Mouse (Mus musculus) thymus, postnatal 10 days (tissue): ENCODE results near the gene Dpy19l3.

ENCODE experiments used
- DNase-seq, 2 experiments: peaks; one replicate each; pipeline ENCODE4 v3.0.0; 2021; ENCODE audit warnings: low spot score in 2 of 2

The Dpy19l3 gene

DNA sequence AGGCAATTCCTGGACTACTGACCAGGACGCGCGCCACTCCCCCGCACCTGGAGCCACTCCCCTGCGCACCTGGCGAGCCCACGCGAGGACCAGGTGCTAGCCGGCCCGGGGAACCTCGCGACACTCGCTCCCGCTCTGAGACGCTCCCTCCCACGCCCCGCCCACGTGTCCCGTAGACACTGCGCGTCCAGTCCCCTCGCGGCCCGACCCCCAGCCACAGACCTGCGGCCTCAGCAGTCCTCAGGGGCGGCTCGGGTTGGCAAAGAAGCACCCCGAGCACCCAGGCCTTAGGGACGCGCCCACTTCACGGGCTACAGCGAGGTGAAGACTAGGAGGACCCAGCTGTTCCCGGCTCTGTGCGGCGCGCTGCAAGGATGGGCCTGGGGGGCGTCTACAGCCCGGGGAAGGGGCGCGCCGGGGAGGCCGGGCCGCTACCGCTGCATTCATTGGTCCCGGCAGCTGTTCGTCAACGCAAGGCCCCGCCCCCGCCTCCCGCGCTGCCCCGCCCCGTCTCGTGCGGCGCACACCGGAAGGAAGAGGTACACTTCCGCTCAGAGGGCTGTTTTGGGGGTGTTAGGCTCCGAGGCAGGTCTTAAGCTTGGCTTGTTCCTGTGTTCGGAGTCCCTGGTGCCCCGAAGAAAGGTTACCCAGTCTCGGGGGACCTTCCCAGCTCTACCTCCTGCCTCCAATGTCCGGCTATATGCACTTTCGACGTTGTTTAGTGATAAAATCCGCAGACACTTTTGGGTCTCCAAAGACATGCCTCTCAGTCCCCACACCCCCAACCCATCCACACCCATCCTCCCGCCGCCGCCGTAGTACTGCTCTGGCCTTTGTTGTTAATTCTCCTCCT, at the start of gene Dpy19l3:
Gene Dpy19l3, minus strand, starts transcription at position 422 of the 853 bp plus-strand sequence.
- peak; percentile 94 to 96 for DNase-seq

DNA sequence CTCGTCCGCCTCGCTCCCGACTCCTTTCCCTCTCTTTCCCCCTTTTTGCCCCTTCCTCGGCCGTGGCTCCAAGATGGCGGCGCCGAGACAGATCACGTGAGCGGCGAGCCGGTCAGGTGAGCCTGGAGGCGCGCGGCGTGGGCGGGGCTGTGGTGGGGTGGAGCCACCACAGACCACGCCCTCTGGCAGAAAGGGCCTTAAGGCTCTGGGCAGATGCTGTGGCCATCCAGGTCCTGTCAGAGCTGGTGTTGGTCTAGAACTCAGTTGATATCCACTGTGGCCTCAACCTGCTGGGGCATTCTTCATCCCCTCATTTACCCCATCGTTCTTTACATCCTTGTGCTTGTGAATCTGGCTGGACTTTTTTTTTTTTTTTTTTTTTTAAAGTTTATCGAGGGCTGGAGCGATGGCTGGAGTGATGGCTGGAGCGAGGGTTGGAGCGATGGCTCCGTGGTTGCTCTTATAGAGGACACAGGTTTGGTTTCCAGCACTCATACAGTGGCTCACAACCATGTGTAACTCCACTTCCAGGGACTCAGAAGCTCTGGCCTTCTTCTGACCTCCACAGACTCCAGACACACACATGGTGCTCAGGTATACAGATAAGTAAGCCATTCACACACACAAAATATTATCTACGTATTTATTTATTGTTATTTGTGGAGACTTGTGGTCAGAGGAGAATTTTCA, 48.8 kb upstream of the Dpy19l3 start, which contains the start of gene Zfp507:
Gene Zfp507, minus strand, starts transcription at position 98 of the 690 bp plus-strand sequence.
- peak; percentile 77 to 84 for DNase-seq

DNA sequence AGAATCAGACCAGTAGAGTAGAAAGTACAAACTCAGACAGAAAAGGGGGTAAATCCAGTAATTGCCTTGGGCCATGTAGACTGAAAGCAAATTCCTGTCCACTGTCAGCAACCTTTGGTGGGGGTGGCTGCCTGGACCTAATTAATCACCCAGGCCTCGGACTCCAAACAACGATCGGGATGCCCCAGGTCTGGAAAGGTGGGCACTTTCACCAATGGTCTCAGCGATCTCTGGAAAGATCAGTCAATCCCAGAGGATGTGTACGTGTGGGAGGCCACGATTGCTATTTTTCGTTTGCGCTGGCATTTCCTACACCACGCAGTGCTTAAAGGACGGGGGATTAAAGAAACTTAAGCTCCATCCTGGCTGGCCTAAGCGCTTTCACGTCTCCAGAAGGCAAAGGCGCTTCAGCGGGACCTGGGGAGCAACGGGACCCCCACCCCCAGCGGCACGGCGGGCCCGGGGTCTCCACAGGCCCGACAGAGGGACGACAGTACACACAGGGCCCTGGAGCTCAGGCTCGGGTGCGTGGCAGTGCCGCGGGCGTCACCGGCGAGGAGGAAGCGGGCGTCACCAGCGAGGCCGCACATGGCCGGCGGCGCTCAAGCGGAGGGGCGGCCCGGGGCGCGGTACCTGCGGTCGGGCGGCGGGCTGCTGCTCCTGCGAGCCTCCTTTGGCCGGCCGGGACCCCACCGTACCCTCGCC, 48.1 kb upstream of the Dpy19l3 start:
- no peak for DNase-seq

DNA sequence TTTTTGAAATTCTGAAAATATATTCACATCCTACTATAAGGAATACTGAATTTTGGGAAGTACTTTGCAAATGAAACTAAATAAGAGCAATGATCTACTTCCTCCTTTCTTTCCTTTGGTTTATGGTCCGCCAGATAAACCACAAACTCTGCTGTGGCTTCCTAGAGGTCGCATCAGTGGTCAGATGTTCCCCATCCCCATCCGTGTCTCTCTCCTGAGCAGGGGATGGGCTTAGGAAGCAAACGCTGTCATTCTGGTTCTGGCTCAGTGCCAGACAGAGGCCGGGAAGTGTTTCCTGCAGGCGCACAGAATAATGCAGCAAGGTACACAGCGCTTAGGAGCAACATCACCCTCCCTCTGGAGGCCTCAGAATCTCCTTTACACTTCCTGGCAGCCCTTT, 41.9 kb upstream of the Dpy19l3 start:
- DNase-seq, result no peak

DNA sequence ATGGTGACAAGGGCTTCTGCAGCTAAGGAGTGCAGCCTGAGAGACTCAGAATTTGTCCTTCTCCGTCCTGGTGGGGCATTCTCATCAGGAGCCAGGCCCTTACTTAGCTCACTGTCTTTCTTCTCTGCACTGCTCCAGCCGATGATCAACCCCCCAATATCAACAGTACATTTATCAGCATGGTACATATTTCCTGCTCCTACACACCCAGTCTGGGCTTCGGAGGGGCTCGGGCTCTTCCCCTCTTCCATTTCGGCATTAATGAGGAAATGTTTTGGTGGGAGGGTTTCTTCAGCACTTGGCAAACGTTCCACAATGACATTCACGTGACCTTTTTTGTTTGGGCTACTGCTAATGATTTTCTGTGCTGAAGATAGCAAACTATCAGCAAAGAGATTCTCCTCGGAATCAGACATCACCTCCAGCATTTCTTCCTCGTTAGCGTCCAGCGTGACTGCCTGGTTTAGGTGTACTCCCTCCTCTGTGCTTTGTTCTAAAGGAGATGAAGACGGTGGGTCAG, 40.0 kb upstream of the Dpy19l3 start:
- DNase-seq, result no peak

DNA sequence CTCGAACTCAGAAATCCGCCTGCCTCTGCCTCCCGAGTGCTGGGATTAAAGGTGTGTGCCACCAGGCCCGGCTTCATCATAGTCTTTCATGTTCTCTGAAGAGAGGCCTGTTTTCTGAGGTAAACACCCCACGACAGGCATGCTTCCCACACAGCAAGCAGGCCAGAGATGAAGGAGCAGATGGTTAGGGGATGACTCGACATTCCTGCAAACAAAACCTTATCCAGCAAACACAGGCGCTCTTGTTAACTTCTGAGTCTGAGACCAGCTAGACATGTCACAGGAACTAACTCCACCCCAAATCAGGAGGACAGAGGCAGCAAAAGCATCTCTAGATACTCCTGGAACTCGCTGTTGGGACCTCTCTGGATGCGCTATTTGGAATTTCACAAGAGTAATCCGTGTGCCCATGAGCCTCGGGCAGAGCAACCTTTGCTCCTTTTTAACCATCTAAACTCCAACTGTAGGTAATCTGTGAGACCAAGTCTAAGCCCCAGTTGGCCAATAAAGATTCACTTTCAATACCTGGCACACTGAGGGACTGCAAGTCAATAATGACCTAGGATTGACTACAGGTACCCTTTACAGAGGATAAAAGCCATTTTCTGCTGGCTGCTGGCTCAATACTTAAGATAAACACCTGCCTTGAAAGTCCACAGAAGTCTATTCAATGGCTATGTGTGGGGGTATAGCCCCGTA, 38.0 kb upstream of the Dpy19l3 start:
- no peak for DNase-seq

DNA sequence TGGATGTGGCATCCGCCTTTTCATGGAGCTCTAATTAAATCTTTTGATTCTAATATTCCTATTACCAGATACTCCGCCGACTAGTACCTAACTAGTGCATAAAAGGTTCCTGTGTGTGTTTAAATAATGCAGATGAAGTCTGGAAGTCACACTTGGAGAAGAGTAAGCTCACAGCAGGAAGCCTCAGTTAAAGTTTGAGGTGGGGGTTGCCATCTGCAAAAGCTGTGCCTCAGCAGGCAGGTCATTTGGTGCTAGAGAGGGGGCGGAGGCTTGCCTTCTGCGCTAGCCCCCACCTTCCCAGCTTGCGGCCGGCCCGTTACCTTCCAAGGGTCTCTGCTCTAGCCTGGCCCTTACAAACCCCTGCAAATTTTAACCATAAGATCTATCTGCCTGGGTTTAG, 36.7 kb upstream of the Dpy19l3 start:
- no peak for DNase-seq

DNA sequence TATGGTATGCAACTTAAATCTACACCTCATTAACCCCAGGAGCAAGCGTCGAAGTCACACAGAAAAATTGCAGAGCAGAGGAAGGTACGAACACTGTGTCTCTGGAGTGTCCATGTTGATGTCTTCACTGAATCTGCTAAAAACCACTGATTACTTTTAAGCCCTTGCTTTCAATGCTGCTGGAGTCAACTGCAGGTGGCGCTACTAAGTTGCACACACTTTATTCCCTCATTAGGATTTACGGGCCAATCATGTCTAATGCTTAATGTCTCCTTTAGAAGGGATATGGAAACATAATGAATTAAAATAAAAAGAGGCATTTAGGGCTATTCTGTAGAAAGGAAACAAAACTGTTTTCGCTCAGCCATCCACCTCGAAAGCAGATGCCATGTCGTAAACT, 35.9 kb upstream of the Dpy19l3 start:
- no peak for DNase-seq

DNA sequence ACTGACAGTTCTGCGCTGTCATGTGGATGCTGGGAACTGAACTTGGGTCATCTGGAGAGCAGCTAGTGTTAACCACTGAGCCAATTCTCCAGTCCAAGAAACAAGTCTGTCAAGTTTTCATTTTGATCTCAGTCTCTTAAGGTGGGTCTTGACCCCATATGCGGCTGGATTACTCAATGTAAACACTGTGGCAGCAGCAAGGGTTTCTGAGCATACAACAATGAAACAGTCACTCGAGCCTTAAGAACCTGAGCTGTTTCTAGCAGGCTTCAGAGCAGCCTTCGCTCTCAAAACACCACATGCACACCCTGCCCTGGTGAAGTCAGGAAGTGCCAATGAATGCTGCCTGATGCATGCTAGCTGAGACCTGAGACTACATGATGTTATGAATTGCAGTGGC, 31.3 kb upstream of the Dpy19l3 start:
- no peak for DNase-seq

DNA sequence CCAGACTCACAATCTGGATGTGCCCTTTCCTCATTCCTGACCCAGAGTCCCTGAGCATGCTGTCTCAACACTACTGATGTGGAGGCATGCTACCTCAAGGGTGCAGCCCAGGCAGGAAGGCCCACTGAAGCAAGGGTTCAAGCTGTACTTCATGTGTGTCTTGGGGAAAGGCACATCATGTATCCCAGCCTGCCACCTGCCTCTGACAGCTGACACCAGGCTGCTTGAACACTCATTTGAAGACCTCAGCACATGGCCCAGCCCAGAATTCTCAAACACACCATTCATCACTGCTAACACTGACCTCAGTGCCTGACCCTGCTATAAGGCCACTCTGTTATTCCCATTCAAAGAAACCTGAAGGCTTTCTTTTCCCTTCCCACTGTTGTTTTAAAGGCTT, 28.0 kb upstream of the Dpy19l3 start:
- no peak for DNase-seq

DNA sequence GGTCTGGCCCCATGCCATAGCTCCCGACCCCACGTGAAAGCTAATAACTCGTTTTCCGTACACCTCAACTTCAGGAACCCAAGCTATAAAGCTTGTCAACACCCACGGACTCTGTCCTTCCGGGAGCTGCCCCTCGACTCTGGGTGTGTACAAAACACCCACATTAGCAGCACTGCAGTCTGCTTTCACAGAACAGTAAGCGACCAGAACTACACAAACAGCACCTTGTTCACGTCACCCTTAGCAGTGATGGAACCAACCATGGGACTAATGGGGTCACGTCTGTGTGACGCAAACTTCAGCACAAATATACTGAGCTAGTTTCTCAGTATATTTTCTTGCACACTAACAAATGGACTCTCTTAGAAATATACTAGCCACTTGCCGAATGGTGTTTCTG, 19.9 kb upstream of the Dpy19l3 start:
- DNase-seq, result no peak

DNA sequence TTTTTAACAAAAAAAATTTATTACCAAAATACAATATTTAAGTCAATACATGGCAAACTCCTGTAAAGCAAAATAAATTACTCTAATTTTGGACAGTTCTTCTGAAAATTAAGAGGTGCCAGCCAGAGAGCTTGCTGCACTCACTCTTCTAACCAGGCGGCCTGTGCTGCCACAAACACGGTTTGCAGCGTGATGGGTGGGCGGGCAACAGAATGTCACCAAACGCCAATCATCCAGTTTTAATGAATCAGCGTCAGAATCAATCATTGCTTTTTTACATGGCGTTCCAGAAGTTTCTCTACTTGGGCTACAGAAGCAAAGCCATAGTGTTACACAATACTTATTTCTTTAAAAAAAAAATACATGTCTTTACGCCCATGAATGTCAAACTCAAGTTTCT, 18.1 kb upstream of the Dpy19l3 start:
- no peak for DNase-seq

DNA sequence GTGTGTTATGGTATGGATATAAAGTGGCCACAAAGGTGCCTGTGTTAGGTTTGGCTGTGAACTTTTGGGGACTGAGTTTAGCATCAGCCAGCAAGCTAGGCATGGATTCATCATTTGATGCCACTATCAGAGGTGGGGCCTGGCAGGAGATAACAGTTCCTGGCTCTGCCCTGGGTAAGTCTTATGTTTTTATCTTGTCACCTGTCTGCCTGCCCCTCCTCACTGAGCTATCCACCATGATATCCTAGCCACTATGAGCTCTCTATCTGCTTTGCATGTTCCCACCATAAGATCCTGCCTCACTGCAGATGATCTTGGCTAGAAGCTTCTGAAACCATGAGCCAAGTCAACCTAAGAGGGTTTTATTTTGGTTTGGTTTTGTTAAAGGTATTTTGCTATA, 16.9 kb upstream of the Dpy19l3 start:
- DNase-seq, result no peak

DNA sequence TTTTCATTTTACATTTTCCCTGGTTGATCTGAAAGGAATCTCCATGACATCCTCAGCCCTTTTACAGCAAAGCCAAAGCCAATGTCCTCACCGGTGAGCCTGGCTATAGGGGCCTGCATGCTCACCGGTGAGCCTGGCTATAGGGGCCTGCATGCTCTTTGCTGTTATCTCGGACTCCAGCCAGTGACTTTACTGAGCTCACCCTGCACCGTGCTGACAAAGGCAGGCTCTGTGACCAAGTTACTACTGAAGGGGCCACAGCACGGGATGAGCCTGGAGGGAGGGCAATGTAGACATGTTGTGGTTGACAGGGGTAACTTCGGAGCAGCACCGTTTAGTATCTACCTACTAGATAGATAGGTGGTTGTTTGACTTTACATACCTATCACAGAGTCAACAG, 15.9 kb upstream of the Dpy19l3 start:
- no peak for DNase-seq

DNA sequence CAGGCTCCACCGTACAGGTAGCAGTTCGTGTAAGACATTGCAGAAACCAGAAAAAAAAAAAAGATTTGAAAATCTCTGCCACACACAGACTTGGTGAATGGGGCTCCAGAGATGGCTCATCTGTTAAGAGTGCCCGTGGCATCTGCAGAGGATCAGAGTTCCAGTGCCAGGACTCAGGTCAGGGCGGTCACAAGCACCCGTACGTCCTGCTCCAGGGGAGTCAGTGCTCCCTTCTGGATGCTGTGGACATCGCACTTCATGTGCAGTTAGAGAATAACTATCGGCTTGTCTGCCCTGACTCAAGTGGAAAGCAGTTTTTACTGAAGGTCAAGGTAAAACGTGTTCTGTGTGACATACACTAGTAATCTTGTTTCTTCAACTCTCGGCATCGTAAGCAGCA, 10.2 kb upstream of the Dpy19l3 start:
- no peak for DNase-seq

DNA sequence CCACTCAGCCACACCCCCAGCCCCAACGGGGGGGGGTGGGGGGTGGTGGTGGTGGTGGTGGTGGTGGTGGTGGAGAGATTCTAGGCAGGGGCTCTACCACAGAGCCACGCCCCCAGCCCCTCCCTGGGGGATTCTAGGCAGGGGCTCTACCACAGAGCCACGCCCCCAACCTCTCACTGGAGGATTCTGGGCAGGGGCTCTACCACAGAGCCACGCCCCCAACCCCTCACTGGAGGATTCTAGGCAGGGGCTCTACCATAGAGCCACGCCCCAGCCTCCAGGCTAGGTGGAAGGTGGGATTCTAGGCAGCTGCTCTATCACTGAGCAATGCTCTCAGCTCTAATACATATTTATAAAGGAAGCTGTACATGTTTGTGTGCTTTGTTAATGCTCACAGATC, 7.5 kb upstream of the Dpy19l3 start:
- no peak for DNase-seq

DNA sequence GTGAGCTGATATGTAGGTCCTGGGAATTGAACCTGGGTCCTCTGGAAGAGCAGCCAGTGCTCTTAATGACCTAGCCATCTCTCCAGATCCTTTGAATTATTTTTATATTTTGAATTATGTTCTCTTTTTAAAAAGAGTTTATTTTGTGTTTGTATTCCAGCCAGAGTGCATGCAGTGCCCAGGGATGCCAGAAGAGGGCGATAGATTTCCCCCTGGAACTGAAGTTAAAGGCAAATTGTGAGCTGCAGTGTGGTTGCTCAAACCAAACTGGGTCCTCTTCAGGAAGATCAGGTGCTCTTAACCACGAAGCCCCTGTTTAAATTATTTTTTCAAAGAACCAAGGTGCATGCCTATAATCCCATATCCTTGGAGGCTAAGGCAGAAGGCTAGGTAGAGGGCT, 5.3 kb upstream of the Dpy19l3 start:
- peak in 1 of 2 experiments; percentile 52 for DNase-seq

DNA sequence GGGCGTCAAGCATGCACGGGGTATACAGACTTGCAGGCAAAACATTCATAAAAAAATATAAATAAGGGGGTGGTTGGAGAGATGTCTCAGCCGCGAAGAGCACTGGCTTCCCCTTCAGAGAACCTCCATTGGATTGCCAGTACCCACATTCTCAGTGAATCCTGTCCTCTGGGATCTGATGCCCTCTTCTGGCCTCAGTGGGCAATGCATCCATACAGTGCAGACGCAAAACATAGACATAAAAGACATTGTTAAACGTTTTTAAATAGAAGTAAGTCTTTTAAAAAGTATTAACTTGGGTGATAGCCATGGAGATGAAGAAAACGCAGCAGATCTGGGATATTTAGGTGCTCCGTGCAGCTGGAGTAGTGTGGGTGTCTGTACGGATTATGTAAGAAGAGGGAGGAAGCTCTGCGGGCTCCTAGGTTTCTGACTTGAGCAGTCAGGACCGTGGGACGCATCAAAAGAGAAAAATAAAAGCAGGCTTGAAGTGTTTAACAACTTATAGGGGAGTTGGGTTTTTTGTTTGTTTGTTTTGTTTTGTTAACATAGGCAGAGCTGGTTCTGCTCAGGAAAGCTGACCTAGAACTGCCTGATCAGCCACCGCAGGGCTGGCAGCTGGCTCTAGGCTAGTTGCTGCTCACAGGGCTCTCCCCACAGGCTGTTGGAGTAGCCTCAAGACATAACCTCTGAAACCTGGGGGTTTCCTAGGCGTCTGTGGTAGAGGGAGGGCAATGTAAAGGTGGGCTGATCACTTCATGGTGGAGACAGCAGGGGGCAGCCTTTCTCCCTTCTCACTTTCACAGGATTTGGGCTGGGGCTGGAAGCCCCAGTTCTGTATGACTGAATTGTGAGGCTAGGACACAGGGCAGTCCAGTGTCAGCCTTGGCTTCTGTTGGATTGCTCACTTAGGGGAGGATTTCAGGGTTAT, 2.5 kb upstream of the Dpy19l3 start:
- peak; percentile 12 to 31 for DNase-seq

DNA sequence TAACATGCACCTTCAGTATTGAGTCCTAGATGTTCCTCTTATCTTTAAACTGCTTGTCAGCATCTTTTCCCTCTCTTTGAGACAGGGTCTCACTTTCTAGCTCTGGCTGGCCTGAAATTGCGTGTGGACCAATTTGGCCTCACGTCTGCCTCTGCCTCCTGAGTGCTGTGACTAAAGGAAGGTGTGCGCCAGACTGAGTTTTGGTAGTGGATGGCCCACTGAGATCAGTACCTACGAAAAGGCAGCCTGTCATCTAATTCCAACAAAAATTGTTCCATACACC, 573 bp upstream of the Dpy19l3 start:
- no peak for DNase-seq

DNA sequence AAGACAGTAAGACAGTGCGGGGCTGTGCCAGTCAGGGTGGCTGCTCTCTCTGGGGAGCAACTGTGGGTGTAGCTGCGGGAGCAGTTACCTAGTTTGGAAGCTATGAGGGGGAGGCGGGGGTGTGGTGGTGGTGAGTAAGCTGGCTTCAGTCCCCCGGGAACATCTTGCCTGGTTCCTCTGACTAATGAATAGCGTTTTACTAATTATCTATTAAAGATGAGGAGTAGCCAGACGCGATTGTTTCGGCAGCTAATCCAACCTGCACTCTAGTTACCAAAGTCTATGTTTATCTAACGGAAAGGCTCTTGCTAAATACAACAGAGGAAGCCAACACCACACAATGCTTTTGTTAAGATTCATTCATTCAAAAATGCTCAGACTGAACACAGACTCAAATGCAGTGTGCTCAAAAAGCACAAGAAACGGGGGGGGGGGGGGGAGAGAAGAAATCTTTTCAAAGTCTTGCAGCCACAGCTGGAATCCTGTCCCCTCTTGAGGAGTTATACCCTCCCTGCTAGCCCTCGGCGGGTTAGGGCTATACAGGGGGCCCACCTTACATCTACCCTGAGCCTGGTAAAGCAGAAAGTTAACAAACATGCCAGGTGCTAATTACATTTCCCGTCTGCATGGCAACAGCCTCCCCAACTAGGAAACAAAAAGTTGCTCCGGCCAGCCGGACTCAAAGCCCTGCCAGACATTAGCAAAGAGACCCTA, 778 bp downstream of the Dpy19l3 start:
- peak; percentile 10 to 11 for DNase-seq
